ENCODE assay signal across 9 mouse cellular contexts in genomic region chr4:144947738-144948390, GRCm38 (mm10). TPM values are rescaled to one million over a fixed set of nuclear protein-coding genes. Genes with fewer than 3 reads are reported as not detected.
DNase-seq lines count a peak whose midpoint lies in the region.
"Had no signal": no experiment of that assay in that cellular context is flagged by ENCODE, and none has a peak within 500 bp of the region (broad histone marks: within the 10 kb centered on the region; RNA-seq: fewer than 3 reads in every experiment).

No protein-coding gene starts in this region.

- DNase-seq in adrenal gland, postnatal 36 days: peak; percentile 87 to 88
- no peak for DNase-seq in heart, embryonic 10.5 days (ENCODE audit: low spot score)
- peak; percentile 95 for DNase-seq in kidney, postnatal 10 days
- DNase-seq in skeletal muscle tissue, adult 2 months (ENCODE audit: low read depth, low spot score): peak; percentile 78
- no peak for DNase-seq in left cerebral cortex, adult 8-10 months (ENCODE audit: low spot score in 2 of 2)
- DNase-seq in left cerebral cortex, adult 18-20 months (ENCODE audit: low spot score in 2 of 2): no peak
- DNase-seq in midbrain, embryonic 10.5 days (ENCODE audit: low spot score): no peak
- DNase-seq in layer of hippocampus, adult 9-11 months: no peak

- no peak overlapping the region for H3K4me3 ChIP-seq in heart, embryonic 10.5 days
- no peak overlapping the region for H3K4me3 ChIP-seq in midbrain, embryonic 10.5 days
- H3K4me3 ChIP-seq: megakaryocyte, embryonic 14.5 days had no signal

- H3K36me3 ChIP-seq in heart, embryonic 10.5 days: no peaks in the 10 kb centered on the region
- H3K36me3 ChIP-seq in midbrain, embryonic 10.5 days: no peaks in the 10 kb centered on the region

- H3K4me1 ChIP-seq in heart, embryonic 10.5 days: peaks cover 33% of the 10 kb centered on the region
- H3K4me1 ChIP-seq in midbrain, embryonic 10.5 days: peaks cover 12% of the 10 kb centered on the region

- peak overlapping the region; percentile 48 for H3K27ac ChIP-seq in heart, embryonic 10.5 days
- no peak overlapping the region for H3K27ac ChIP-seq in midbrain, embryonic 10.5 days (replicated peaks)

- 63% methylated on average over 6 of the region's 6 CpGs for WGBS in heart, embryonic 10.5 days
- 78% methylated on average over 6 of the region's 6 CpGs for WGBS in midbrain, embryonic 10.5 days

- no peaks in the 10 kb centered on the region for H3K27me3 ChIP-seq in heart, embryonic 10.5 days (ENCODE audit: insufficient read depth, poor library complexity, severe bottlenecking)
- H3K27me3 ChIP-seq in midbrain, embryonic 10.5 days (ENCODE audit: low read depth, poor library complexity, severe bottlenecking): no peaks in the 10 kb centered on the region
- H3K27me3 ChIP-seq: megakaryocyte, embryonic 14.5 days had no signal

- H3K9me3 ChIP-seq in heart, embryonic 10.5 days: no peaks in the 10 kb centered on the region
- H3K9me3 ChIP-seq in midbrain, embryonic 10.5 days (replicated peaks): no peaks in the 10 kb centered on the region
- H3K9me3 ChIP-seq: megakaryocyte, embryonic 14.5 days had no signal

RNA-seq across cellular contexts. Expression of gene Dhrs3, which starts 55.2 kb away (rescaled TPM):
- total RNA-seq in adrenal gland, postnatal 36 days (2021): 100 to 1,000 TPM in 1 of 2 experiments, 10 to 100 TPM in 1; 72.9 to 126 TPM
- polyA plus RNA-seq in heart, embryonic 10.5 days (2016; fragmentation: Nextera tagmentation; extraction: Ambion mirVana): 7.0 and 21.2 TPM in 2 replicates
- total RNA-seq in left cerebral cortex, adult 8-10 months (2022): 10 to 100 TPM; 30.2 to 35.8 (median 32.5) TPM
- 10 to 100 TPM; 32.3 to 34.8 TPM for total RNA-seq in left cerebral cortex, adult 18-20 months (2021)
- 7.0 and 8.6 TPM in 2 replicates for polyA plus RNA-seq in midbrain, embryonic 10.5 days (2016; fragmentation: Nextera tagmentation; extraction: Ambion mirVana)

Comparison
In these comparisons a context has a peak if more than half of its experiments do, and no peak if none do; other contexts are left out.
1. DNase-seq: peak in adrenal gland, postnatal 36 days (2 of 2), kidney, postnatal 10 days (single experiment) and skeletal muscle tissue, adult 2 months (single experiment); none in heart, embryonic 10.5 days (single experiment), left cerebral cortex, adult 8-10 months (0 of 2), left cerebral cortex, adult 18-20 months (0 of 2), midbrain, embryonic 10.5 days (single experiment) and layer of hippocampus, adult 9-11 months (single experiment).